ENCODE assay signal across 10 mouse cellular contexts in genomic region chr4:132803876-132804275, GRCm38 (mm10).
"Had no signal": no experiment of that assay in that cellular context is flagged by ENCODE, and none has a peak within 500 bp of the region (broad histone marks: within the 10 kb centered on the region; RNA-seq: fewer than 3 reads in every experiment).

No protein-coding gene starts in this region.

- H3K9me3 ChIP-seq: liver, embryonic 13.5 days; megakaryocyte, embryonic 14.5 days; stomach, embryonic 15.5 days had no signal

- H3K4me3 ChIP-seq: layer of hippocampus, adult 2 months; liver, embryonic 13.5 days; megakaryocyte, embryonic 14.5 days; stomach, embryonic 15.5 days had no signal

- H3K4me2 ChIP-seq: liver, embryonic 13.5 days; lung, embryonic 14.5 days; midbrain, embryonic 11.5 days; stomach, embryonic 15.5 days had no signal

- H3K27ac ChIP-seq: kidney, postnatal 0 days; layer of hippocampus, adult 2 months; liver, embryonic 13.5 days; stomach, embryonic 15.5 days had no signal

- H3K27me3 ChIP-seq: liver, embryonic 13.5 days; stomach, embryonic 15.5 days had no signal

- H3K36me3 ChIP-seq: liver, embryonic 13.5 days; stomach, embryonic 15.5 days had no signal

- DNase-seq: kidney, postnatal 25 days; liver, embryonic 13.5 days; lung, embryonic 14.5 days; midbrain, embryonic 14.5 days; thymus, postnatal 36 days had no signal

- H3K9ac ChIP-seq: liver, embryonic 13.5 days; lung, embryonic 14.5 days; stomach, embryonic 15.5 days had no signal
